Mouse (Mus musculus) cortical plate, adult 2 months (tissue): ENCODE data around the gene Rangrf.

Source experiments
- CTCF ChIP-seq: fragments of 200-500 bp; IDR thresholded peaks from 2 replicates; pipeline ENCODE4 v1.5.1; 2011; ENCODE audit warnings: mild to moderate bottlenecking, control low read depth, low read length; ENCODE audit not compliant: insufficient read depth; ENCODE audit errors: extremely low read depth
- POLR2A ChIP-seq: fragments of 200-500 bp; IDR thresholded peaks from 2 replicates; pipeline ENCODE4 v1.6.1; 2011; ENCODE audit warnings: mild to moderate bottlenecking, low read length, control low read depth; ENCODE audit not compliant: insufficient read depth; ENCODE audit errors: extremely low read depth

- TF ChIP-seq CTCF, result no peak
- no peak for TF ChIP-seq POLR2A
These were observed 930 bp downstream of the Rangrf start for GRCm38 (mm10) chr11:68974059-68974450.
